Mouse (Mus musculus) intestine, embryonic 14.5 days (tissue): ENCODE measurements around the gene Cdc42bpa. TPM values are rescaled to one million over a fixed set of nuclear protein-coding genes. Genes with fewer than 3 reads are reported as not detected.

Experiments used
- ATAC-seq: fragments of 200-750 bp; cut with Nextera tagmentation; replicated peaks from 2 replicates; pipeline ENCODE4 v1.8.0; 2017; ENCODE audit warnings: low read depth, moderate number of reproducible peaks, moderate TSS enrichment, moderate library complexity; ENCODE audit not compliant: low FRiP score, low TSS enrichment
- DNase-seq: peaks from one replicate; pipeline ENCODE4 v3.0.0-alpha.2; 2018; ENCODE audit warnings: low spot score
- H3K27ac ChIP-seq: fragments of 300-500 bp; sonication (generic); 2 replicates; pipeline ENCODE4 v1.5.1; 2014; ENCODE audit warnings: low read depth, mild to moderate bottlenecking, control low read depth
- H3K27me3 ChIP-seq: fragments of 300-500 bp; sonication (generic); replicated peaks from 2 replicates; pipeline ENCODE4 v1.6.1; 2014; ENCODE audit warnings: low read length, control low read depth; ENCODE audit not compliant: control insufficient read depth, insufficient read depth
- H3K36me3 ChIP-seq: fragments of 300-500 bp; sonication (generic); 2 replicates; pipeline ENCODE4 v1.6.1; 2014; ENCODE audit warnings: low read length, control low read depth; ENCODE audit not compliant: control insufficient read depth, insufficient read depth
- H3K4me1 ChIP-seq: fragments of 300-500 bp; sonication (generic); replicated peaks from 2 replicates; pipeline ENCODE4 v1.6.1; 2014; ENCODE audit warnings: low read length, control low read depth, mixed read lengths; ENCODE audit not compliant: control insufficient read depth, insufficient read depth
- H3K4me2 ChIP-seq: fragments of 300-500 bp; sonication (generic); 2 replicates; pipeline ENCODE4 v1.6.1; 2014; ENCODE audit warnings: low read length
- H3K4me3 ChIP-seq: fragments of 300-500 bp; sonication (generic); 2 replicates; pipeline ENCODE4 v1.5.1; 2014; ENCODE audit warnings: low read depth, low read length, control low read depth, mixed read lengths
- H3K9ac ChIP-seq: fragments of 300-500 bp; sonication (generic); 2 replicates; pipeline ENCODE4 v1.6.1; 2014; ENCODE audit warnings: mild to moderate bottlenecking, low read length
- H3K9me3 ChIP-seq: fragments of 300-500 bp; sonication (generic); 2 replicates; pipeline ENCODE4 v1.6.1; 2016; ENCODE audit warnings: low read length, control low read depth; ENCODE audit not compliant: control insufficient read depth
- WGBS: fragments of 180-500 bp; shearing (Covaris S2); extraction: QIAGEN DNeasy Blood & Tissue Kit; methylation state at CpG from one replicate; pipeline ENCODE4 v1.1.7; 2014; 5-methylcytosine and 5-hydroxymethylcytosine counted together
- polyA plus RNA-seq: library from polyadenylated mRNA; unstranded; fragments of >200 nt; fragmentation: Nextera tagmentation; extraction: Ambion mirVana; gene quantifications from 2 replicates; pipeline ENCODE4 v1.2.1, GENCODE M21; 2014

Gene Cdc42bpa
- polyA plus RNA-seq, 1 experiment from 2014 or later, result 14.1 TPM

DNA sequence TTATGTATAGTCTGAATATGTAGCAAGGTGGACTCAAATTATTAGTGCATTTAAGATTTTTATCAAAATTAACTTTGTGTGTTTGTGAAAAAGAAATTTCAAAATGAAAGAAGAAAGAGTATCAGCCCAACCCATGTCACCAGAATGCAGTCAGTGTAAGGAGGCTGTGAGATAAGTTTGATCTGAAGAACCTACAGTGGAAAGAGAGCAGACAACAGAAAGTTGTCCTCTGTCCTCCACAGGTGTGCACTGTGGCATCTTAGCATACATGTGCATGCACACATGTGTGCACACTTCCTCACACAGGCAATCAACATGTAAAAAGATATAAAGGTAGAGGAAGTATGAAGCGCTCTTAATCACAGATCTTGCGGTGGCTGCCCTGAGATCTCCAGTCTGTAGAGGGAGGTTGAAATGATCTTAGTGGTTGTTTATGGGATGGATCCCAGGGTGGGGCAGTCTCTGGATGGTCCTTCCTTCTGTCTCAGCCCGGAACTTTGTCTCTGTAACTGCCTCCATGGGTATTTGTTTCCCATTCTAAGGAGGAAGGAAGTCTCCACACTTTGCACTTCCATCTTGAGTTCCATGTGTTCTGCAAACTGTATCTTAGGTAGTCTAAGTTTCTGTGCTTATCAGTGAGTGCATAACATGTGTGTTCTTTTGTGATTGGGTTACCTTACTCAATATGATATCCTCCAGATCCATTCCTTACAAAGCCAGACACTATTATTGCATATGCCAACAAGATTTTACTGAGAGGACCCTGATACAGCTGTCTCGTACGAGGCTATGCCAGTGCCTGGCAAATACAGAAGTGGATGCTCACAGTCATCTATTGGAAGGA, 71.7 kb downstream of the Cdc42bpa start:
- Histone ChIP-seq H3K27ac (no peak overlapping the region), H3K4me2 (no peak overlapping the region), H3K36me3 (no peaks in the 10 kb centered on the region), H3K4me3 (no peak overlapping the region), H3K27me3 (no peaks in the 10 kb centered on the region), H3K9me3 (no peaks in the 10 kb centered on the region), H3K4me1 (no peaks in the 10 kb centered on the region), H3K9ac (no peak overlapping the region)
- DNase-seq (no peak), ATAC-seq (no peak)
- 89% methylated on average over 5 of the region's 5 CpGs for WGBS

DNA sequence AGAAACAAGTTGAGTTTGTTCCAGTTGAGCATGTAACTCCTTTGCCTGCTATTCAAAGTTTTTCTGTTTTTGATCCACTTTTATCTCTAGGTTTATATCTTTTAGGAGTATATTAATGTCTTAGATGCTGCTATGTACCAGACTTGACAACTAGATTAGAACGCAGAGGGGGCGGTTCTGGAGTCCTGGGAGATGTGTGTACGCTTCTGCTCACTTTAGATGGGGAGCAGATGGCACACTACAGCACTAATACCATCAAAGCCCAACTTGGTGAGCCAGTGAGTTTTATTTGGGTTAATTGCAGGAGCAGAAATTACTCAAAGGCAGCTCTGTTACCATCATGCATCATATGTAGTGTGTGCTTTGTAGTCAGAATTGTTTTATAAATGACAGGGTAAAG, 77.2 kb downstream of the Cdc42bpa start:
- WGBS, result 81% methylated on average over 3 of the region's 3 CpGs
- no peak for ATAC-seq

DNA sequence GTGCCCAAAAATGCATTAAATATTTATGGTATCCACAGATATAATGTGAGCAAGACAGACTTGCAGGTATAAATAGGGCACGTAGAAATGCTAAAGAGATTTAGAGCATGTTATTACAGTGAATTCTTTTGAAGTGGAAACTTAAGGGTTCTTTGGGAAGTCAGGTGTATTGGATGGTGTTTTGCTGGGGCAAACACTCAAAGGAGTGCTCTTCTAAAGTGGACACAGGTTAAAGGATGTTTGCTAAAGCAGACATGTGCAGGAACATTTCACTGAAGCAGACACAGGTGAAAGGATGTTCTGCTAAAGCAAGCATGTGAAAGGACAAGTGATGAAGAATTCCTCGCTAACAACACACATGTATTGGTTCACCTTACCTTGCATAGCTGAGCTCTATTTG, 83.9 kb downstream of the Cdc42bpa start:
- no peaks in the 10 kb centered on the region for H3K27me3 ChIP-seq
- no peak overlapping the region for H3K4me2 ChIP-seq
- H3K4me1 ChIP-seq, result no peaks in the 10 kb centered on the region
- 0 out of 2 replicates have a peak, but pooled peaks cover 10% of the 10 kb centered on the region for H3K36me3 ChIP-seq
- H3K4me3 ChIP-seq, result no peak overlapping the region
- no peak for ATAC-seq
- H3K9ac ChIP-seq, result no peak overlapping the region
- no peak overlapping the region for H3K27ac ChIP-seq
- no peak for DNase-seq
- WGBS, result 91% methylated on average over 2 of the region's 2 CpGs
- no peaks in the 10 kb centered on the region for H3K9me3 ChIP-seq

More for the DNA sequence above, 77.2 kb downstream of the Cdc42bpa start:
- DNase-seq, result no peak
- H3K36me3 ChIP-seq, result 0 out of 2 replicates have a peak, but pooled peaks cover 4% of the 10 kb centered on the region
- no peaks in the 10 kb centered on the region for H3K9me3 ChIP-seq
- H3K27ac ChIP-seq, result no peak overlapping the region
- H3K4me3 ChIP-seq, result no peak overlapping the region
- no peak overlapping the region for H3K4me2 ChIP-seq
- no peaks in the 10 kb centered on the region for H3K4me1 ChIP-seq
- H3K9ac ChIP-seq, result no peak overlapping the region
- H3K27me3 ChIP-seq, result no peaks in the 10 kb centered on the region

DNA sequence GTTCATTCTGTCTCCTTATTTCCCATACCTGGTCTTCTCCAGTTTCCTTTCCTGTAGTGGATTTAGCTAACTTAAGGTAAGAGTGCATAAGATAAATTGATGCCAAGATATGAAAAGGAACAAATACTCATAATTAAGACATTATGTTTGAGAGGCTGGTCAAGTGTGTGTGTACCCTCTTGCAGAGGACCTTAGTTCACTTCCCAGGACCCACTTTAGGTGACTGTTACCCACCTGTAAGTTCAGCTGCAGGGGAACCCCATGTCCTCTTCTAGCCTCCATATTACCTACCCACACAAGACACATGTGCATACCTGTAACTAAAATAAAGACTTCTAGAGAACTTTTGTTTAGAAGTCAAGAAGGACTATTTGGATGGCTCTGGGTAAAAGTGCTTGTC, 84.9 kb downstream of the Cdc42bpa start:
- no peak overlapping the region for H3K4me2 ChIP-seq
- 0 out of 2 replicates have a peak, but pooled peaks cover 10% of the 10 kb centered on the region for H3K36me3 ChIP-seq
- ATAC-seq (no peak), DNase-seq (no peak)
- no peak overlapping the region for H3K27ac ChIP-seq
- H3K27me3 ChIP-seq, result no peaks in the 10 kb centered on the region
- no peak overlapping the region for H3K9ac ChIP-seq
- no peaks in the 10 kb centered on the region for H3K4me1 ChIP-seq
- H3K4me3 ChIP-seq, result no peak overlapping the region
- H3K9me3 ChIP-seq, result no peaks in the 10 kb centered on the region

DNA sequence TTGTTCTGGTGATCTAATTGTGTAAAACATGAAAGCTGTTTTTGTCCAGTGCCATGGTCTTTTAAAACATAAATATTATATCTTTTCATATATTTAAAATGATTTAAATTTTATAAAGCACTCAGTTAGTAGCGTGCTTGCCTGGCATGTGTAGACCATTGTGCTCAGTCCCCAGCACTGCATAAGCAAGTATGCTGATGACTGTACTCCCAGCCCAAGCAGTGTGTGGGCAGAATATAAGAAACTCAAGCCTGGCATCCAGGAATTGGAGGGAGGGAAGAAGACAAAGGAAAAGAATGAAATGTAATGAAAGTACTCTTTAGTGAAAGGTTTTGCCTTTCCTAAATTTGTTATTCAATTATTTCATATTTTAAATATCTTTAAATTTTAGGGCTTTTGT, 128.9 kb downstream of the Cdc42bpa start:
- 90% methylated on average over 1 of the region's 1 CpGs for WGBS
- Histone ChIP-seq H3K36me3 (peaks cover 2% of the 10 kb centered on the region; the same call in 1 of the 2 replicates), H3K4me3 (no peak overlapping the region), H3K4me2 (no peak overlapping the region), H3K27me3 (no peaks in the 10 kb centered on the region), H3K27ac (no peak overlapping the region), H3K9me3 (no peaks in the 10 kb centered on the region), H3K4me1 (no peaks in the 10 kb centered on the region), H3K9ac (no peak overlapping the region)
- no peak for ATAC-seq
- DNase-seq, result no peak

DNA sequence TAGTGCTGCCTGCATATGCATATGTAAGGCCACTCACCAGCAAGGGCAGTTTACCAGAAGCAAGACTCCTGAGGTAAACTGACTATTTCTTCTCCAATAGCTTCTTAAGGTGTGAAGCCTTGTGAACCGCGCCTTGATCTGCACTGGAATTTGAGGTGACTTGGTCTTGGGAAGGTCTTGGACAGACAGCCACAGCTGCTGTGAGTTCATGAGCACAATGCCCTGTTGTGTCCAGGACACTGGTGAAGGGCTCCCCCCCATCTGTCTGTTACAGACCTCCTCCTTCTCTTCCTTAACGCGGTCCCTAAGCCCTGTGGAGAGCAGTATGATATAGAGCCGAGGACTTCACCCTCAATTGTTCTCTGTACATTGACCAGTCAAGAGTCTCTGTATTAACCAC, 138.2 kb downstream of the Cdc42bpa start:
- H3K4me3 ChIP-seq, result no peak overlapping the region
- H3K36me3 ChIP-seq, result peaks cover 16% of the 10 kb centered on the region
- H3K27me3 ChIP-seq, result no peaks in the 10 kb centered on the region
- ATAC-seq, result no peak
- H3K4me1 ChIP-seq, result no peaks in the 10 kb centered on the region
- no peak overlapping the region for H3K9ac ChIP-seq
- H3K27ac ChIP-seq, result no peak overlapping the region
- no peaks in the 10 kb centered on the region for H3K9me3 ChIP-seq
- 93% methylated on average over 5 of the region's 5 CpGs for WGBS
- no peak overlapping the region for H3K4me2 ChIP-seq
- no peak for DNase-seq

DNA sequence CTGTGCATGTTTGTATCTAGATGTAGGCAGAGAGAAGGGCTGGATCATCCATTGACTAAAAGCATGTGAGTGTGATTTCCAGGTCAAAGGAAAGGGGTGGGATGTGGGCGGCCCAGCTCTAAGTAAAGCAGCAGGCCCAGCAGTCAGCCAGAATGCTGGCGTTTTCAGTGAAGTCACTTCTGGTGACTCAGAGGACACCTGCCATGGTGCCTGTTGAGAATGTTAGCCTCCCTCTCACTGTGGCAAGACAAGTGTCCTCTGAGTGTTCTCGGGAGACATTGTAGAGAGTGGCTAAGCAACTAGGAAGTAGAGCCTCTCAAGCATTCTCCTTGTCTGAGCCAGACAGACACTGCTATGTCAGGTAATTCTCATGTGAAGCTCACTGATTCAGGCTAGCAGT, 144.3 kb downstream of the Cdc42bpa start:
- Histone ChIP-seq H3K36me3 (no peaks in the 10 kb centered on the region), H3K9ac (no peak overlapping the region), H3K4me2 (no peak overlapping the region), H3K9me3 (no peaks in the 10 kb centered on the region), H3K4me3 (no peak overlapping the region), H3K27ac (no peak overlapping the region), H3K4me1 (no peaks in the 10 kb centered on the region), H3K27me3 (no peaks in the 10 kb centered on the region)
- WGBS, result 72% methylated on average over 3 of the region's 3 CpGs
- ATAC-seq (no peak), DNase-seq (no peak)

DNA sequence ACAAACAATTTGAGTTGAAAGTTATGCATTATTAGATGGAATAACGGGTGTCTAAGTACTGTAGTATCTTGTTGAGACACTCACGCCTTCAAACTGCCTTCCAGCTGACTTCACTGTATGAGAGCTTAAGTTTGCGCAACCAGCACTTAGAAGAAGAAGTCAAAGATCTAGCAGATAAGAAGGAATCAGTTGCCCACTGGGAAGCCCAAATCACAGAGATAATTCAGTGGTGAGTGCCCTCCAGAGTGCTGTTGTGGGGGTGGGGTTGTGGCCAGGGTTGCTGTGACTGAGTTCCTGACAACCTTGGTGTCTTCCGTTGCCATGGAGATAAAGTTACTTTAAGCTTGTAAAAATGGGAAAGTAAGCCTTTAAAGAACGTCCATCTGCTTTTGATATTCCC, 148.8 kb downstream of the Cdc42bpa start:
- H3K4me3 ChIP-seq, result no peak overlapping the region
- H3K9ac ChIP-seq, result no peak overlapping the region
- ATAC-seq, result no peak
- no peaks in the 10 kb centered on the region for H3K9me3 ChIP-seq
- no peaks in the 10 kb centered on the region for H3K27me3 ChIP-seq
- H3K4me1 ChIP-seq, result no peaks in the 10 kb centered on the region
- H3K27ac ChIP-seq, result no peak overlapping the region
- DNase-seq, result no peak
- whole genome bisulfite sequencing, result 74% methylated on average over 5 of the region's 5 CpGs
- peaks cover 15% of the 10 kb centered on the region; the same call in 1 of the 2 replicates for H3K36me3 ChIP-seq
- no peak overlapping the region for H3K4me2 ChIP-seq

DNA sequence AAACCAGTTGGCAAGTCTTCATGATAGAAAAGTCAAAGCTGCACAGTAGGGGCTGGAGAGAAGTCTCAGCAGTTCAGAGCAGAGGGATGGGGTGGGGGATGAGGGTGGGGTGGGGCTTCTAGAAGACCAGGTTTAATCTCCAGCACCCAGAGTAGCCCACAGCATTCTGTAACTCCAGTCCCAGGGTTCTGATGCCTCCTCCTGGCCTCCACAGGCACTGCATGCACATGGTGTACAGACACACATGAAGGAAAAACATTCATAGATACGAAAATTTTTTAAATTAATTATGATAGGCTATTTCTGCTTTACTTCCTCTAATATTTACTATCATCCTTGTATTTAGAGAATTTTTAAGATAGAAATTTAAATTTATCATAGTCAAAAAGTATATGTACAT, 156.3 kb downstream of the Cdc42bpa start:
- H3K4me1 ChIP-seq, result no peaks in the 10 kb centered on the region
- no peak for DNase-seq
- H3K4me3 ChIP-seq, result no peak overlapping the region
- H3K27me3 ChIP-seq, result no peaks in the 10 kb centered on the region
- no peak overlapping the region for H3K27ac ChIP-seq
- no peak overlapping the region for H3K4me2 ChIP-seq
- H3K36me3 ChIP-seq, result peaks cover 19% of the 10 kb centered on the region
- no peaks in the 10 kb centered on the region for H3K9me3 ChIP-seq
- no peak for ATAC-seq
- 83% methylated on average over 1 of the region's 1 CpGs for WGBS
- no peak overlapping the region for H3K9ac ChIP-seq
